Mouse (Mus musculus) left cerebral cortex, adult 2 months (tissue): ENCODE data around the gene Troap. TPM values are rescaled to one million over a fixed set of nuclear protein-coding genes. Genes with fewer than 3 reads are reported as not detected.

Source experiments
- DNase-seq, 2 experiments: peaks; one replicate each; pipeline ENCODE4 v3.0.0; 2021 to 2022; ENCODE audit warnings: low spot score in 2 of 2, mixed read lengths in 1 of 2; ENCODE audit errors: extremely low spot score in 1 of 2
- H3K27ac ChIP-seq: fragments of 200-600 bp; 2 replicates; pipeline ENCODE4 v1.8.1; 2022
- H3K4me3 ChIP-seq: fragments of 200-600 bp; 2 replicates; pipeline ENCODE4 v1.8.1; 2022
- CTCF ChIP-seq: fragments of 200-600 bp; IDR thresholded peaks from 2 replicates; pipeline ENCODE4 v1.8.1; 2022; ENCODE audit warnings: antibody characterized with exemption, mild to moderate bottlenecking, moderate library complexity
- intact Hi-C: fragments of 180-260 bp; cut with DNase I; formaldehyde crosslinking; loops from one replicate; pipeline ENCODE4 v1.15.1; 2025
- microRNA-seq, 2 experiments: library from miRNA; unstranded; fragments of <30 nt; microRNA quantifications; one replicate each; pipeline ENCODE4 v1.2.0; 2021
- total RNA-seq, 2 experiments: library from RNA; stranded (reverse); gene quantifications; 2 replicates each; pipeline ENCODE4 v1.2.3; 2021

Gene Troap
- total RNA-seq, 2 experiments from 2014 or later: 0.72 TPM; not detected in 1

DNA sequence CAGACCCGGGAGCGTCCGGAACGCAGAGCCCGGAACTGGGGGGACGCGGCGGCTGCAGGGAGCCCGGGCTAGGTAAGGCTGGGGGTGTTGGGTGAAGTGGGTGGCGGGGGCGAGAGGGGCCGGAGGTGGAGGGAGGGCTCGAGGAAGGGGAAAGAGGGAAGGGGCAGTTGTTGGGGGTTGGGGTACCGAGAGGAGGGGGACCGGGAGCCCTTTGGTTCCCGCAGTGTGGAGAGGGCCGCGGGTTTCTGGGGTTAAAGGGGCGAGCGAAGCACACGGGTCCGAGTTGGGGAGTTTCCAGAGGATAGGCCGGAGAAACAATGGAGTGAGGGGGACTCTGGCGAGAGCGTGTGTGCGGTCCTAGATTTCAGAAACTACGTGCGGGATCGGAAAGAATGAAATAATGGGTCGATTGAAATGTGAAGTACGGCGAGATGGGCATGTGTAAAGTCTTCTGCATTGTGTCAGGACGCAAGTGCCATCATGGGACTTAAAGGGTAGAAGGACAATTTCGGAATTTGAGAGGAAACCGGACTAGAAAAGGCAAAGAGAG lies 52.5 kb downstream of the Troap start:
- no peak for TF ChIP-seq CTCF
- peak overlapping the region; percentile 65 for H3K4me3 ChIP-seq
- intact Hi-C loops: loop anchor here (5.0 kb wide), 1 partner anchor 65 kb away; no protein-coding TSS in a partner anchor
- DNase-seq: no peak
- peak overlapping the region; percentile 86 for H3K27ac ChIP-seq

DNA sequence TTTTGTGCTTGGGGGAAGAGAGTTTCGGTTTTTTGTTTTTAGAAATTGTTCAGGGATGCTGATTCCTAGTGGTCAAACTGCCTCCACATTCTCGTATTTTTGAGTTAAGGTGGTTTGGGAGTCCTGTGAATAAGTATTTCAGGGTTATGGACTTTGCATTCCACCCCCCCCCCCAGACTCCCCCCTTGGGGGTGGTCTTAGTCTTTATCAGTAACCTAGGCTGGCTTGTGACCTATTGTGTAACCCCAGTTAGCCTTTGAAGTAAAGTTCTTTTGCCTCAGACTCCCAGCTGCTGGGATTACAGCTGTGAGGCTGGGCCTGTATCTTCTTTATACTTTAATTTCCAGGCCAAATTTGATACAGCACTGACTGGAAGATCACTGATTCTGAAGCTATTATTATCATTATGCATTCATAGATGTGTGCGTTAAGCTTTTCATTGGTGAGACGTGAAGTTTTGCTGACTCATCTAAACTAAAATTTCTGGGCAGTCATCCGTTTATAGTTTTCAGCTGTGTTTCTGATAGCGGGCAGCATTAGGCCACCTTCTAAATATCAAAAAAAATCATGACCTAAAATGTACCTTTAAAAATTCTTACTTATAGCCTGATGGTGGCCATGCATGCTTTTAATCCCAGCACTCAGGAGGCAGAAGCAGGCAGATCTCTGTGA lies 53.6 kb downstream of the Troap start:
- no peak for DNase-seq
- TF ChIP-seq CTCF: no peak
- H3K4me3 ChIP-seq: peak overlapping the region; percentile 65
- H3K27ac ChIP-seq: no peak overlapping the region
- intact Hi-C loops: loop anchor here (5.0 kb wide), 1 partner anchor 64 kb away; no protein-coding TSS in a partner anchor

DNA sequence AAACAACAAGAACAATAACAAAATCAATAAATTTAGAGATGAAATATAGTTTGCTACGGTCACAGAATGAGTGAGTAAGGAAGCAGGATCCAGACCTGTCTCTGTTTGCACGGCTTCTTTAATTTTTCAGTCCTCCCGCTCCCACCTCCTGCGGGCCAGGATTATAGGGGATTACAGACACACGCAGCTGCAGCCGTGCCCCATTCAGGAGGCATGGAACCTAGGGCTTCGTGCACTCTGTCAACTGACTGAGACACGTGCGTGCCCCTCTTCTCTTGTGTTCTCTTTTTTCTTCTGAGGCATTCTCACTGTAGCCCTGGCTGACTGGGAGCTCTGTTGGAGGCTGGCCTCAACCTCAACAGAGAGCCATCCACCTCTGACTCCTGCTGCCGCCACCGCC lies 55.1 kb downstream of the Troap start:
- no peak overlapping the region for H3K4me3 ChIP-seq
- no peak for DNase-seq
- TF ChIP-seq CTCF: no peak
- no peak overlapping the region for H3K27ac ChIP-seq
- intact Hi-C loops: loop anchor here (5.0 kb wide), 1 partner anchor 63 kb away; no protein-coding TSS in a partner anchor

DNA sequence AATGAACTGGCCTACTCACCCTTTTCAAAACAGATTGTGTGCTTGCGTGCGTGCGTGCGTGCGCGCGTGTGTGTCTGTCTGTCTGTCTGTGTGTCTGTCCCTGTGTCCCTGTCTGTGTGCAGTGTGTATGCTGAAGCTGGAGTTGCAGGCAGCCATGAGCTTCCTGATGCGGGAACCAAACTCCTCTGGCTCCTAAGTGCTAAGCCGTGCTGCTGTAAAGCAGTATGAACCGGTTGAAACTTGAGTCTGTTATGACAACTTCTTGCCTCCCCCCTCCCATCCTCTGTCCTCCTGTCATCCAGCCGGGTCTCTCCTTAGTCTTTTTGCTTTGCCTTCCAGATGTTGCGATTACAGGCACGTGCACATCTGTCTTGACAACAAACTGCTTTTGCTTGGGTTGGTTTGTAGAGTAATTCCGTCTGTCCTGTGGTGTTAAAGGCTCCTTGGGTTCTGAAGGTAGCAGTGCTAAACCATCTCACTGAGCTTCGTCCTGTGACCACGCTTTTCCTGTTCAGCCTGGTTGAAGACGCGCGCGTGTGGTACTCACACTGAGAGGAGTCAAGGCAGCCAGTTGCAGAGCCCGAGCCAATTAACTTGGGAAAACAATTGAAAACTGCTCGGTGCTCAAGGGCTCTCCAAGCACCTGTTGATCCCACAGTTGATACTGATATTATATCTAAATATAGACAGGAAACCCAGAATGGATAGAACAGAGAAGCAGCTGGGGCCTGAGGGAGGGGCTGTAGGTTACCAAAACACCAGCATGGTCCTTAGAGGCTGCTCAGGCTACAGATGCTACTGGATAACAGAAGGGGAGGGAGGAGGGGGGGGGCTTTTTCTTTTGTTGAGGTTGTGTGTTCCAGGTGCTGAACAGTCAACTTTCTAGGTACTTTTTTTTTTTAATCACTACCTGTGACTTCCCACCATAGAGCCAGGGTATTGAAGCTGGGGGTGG lies 55.9 kb downstream of the Troap start:
- Histone ChIP-seq H3K27ac (no peak overlapping the region), H3K4me3 (no peak overlapping the region)
- no peak for TF ChIP-seq CTCF
- DNase-seq: no peak
- intact Hi-C loops: loop anchor here (5.0 kb wide), 1 partner anchor 62 kb away; no protein-coding TSS in a partner anchor

Small RNA genes lying within 50 kb of the gene (microRNA-seq; reads per million reads assigned to microRNA genes)
- gene Mir6960: 0 reads per million in 2 experiments

Other genes starting within 250 kb of the Troap start
- 10 to 100 TPM; 46.1 to 52.3 TPM for gene Prkag1, start 243.1 kb upstream of the Troap start, total RNA-seq
- gene Kmt2d, start 203.4 kb upstream of the Troap start, total RNA-seq: 100 to 1,000 TPM; 100 to 101 TPM
- gene Rhebl1, start 180.0 kb upstream of the Troap start, total RNA-seq: 10 to 100 TPM; 11.8 to 12.1 TPM
- gene Dhh, start 176.0 kb upstream of the Troap start, total RNA-seq: under 1 TPM in 1 of 2 experiments, not detected in 1; 0.28 TPM
- gene Lmbr1l, start 156.3 kb upstream of the Troap start, total RNA-seq: 10 to 100 TPM; 17.8 to 19.1 TPM
- gene Tuba1b, start 140.0 kb upstream of the Troap start, total RNA-seq: 100 to 1,000 TPM; 509 to 550 TPM
- not detected for gene Gm49450, start 121.0 kb upstream of the Troap start, total RNA-seq
- gene Tuba1a, start 120.9 kb upstream of the Troap start, total RNA-seq: 100 to 1,000 TPM; 817 to 827 TPM
- gene Tuba1c, start 44.7 kb upstream of the Troap start, total RNA-seq: 10 to 100 TPM; 56.1 to 61.4 TPM
- gene Prph, start 19.4 kb upstream of the Troap start, total RNA-seq: under 1 TPM; 0.91 to 0.97 TPM
- not detected for gene C1ql4, start 13.2 kb downstream of the Troap start, total RNA-seq
- under 1 TPM in 1 of 2 experiments, not detected in 1; 0.21 TPM for gene Dnajc22, start 18.6 kb downstream of the Troap start, total RNA-seq
- 10 to 100 TPM; 34.8 to 35.6 TPM for gene Spats2, start 51.3 kb downstream of the Troap start, total RNA-seq
- 100 to 1,000 TPM; 174 to 180 TPM for gene Kcnh3, start 150.3 kb downstream of the Troap start, total RNA-seq
- 10 to 100 TPM; 77.3 to 81.0 TPM for gene Mcrs1, start 177.4 kb downstream of the Troap start, total RNA-seq
- gene Prpf40b, start 220.5 kb downstream of the Troap start, total RNA-seq: 100 to 1,000 TPM; 111 to 119 TPM
- 1 to 10 TPM; 1.3 to 1.8 TPM for gene Fam186b, start 221.3 kb downstream of the Troap start, total RNA-seq